Mouse (Mus musculus) lung, embryonic 15.5 days (tissue): ENCODE results near the gene Naa11. TPM values are rescaled to one million over a fixed set of nuclear protein-coding genes. Genes with fewer than 3 reads are reported as not detected.

Experiments used
- ATAC-seq: fragments of 200-750 bp; cut with Nextera tagmentation; 2 replicates; pipeline ENCODE4 v1.8.0; 2017; ENCODE audit warnings: moderate number of reproducible peaks, borderline replicate concordance; ENCODE audit not compliant: low FRiP score, low TSS enrichment; ENCODE audit errors: extremely low read depth
- H3K27ac ChIP-seq: fragments of 300-500 bp; sonication (generic); 2 replicates; pipeline ENCODE4 v1.5.1; 2015; ENCODE audit warnings: moderate library complexity, mild to moderate bottlenecking, inconsistent platforms
- H3K27me3 ChIP-seq: fragments of 300-500 bp; sonication (generic); 2 replicates; pipeline ENCODE4 v1.6.1; 2015; ENCODE audit warnings: inconsistent platforms
- H3K36me3 ChIP-seq: fragments of 300-500 bp; sonication (generic); 2 replicates; pipeline ENCODE4 v1.6.1; 2015; ENCODE audit warnings: inconsistent platforms
- H3K4me1 ChIP-seq: fragments of 300-500 bp; sonication (generic); 2 replicates; pipeline ENCODE4 v1.6.1; 2015; ENCODE audit warnings: inconsistent platforms
- H3K4me2 ChIP-seq: fragments of 300-500 bp; sonication (generic); 2 replicates; pipeline ENCODE4 v1.6.1; 2015; ENCODE audit warnings: inconsistent platforms, mild to moderate bottlenecking, moderate library complexity
- H3K4me3 ChIP-seq: fragments of 300-500 bp; sonication (generic); 2 replicates; pipeline ENCODE4 v1.5.1; 2015; ENCODE audit warnings: mild to moderate bottlenecking, inconsistent platforms
- H3K9ac ChIP-seq: fragments of 300-500 bp; sonication (generic); 2 replicates; pipeline ENCODE4 v1.6.1; 2015; ENCODE audit warnings: inconsistent platforms
- H3K9me3 ChIP-seq: fragments of 300-500 bp; sonication (generic); 2 replicates; pipeline ENCODE4 v1.6.1; 2016; ENCODE audit warnings: inconsistent platforms
- WGBS: fragments of 180-500 bp; shearing (Covaris S2); methylation state at CpG from one replicate; pipeline ENCODE4 v1.1.7; 2015; 5-methylcytosine and 5-hydroxymethylcytosine counted together
- polyA plus RNA-seq: library from polyadenylated mRNA; unstranded; fragments of >200 nt; fragmentation: Nextera tagmentation; extraction: Ambion mirVana; gene quantifications from 2 replicates; pipeline ENCODE4 v1.2.1, GENCODE M21; 2015

The Naa11 gene
- polyA plus RNA-seq, 1 experiment from 2014 or later = 0.05 TPM

DNA sequence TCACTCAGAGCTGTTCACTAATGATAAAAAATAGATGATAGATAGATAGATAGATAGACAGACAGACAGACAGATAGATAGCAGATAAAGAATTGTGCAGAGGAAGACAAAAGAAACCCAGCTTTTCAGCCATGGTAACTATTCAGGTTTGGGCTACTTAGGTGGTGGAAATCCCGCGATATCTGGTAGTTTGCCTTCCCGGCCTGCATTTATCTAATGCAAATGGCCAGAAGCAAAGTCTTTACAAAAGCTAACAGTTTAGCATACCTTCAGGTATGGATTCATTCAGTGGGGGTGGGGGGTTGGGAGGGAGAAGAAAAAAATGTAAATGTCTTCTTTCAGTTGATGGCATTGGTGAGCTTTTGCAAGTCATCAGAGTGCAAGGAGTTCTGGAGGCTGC lies 48.0 kb downstream of the Naa11 start:
- no peaks in the 10 kb centered on the region for H3K9me3 ChIP-seq
- WGBS = 86% methylated on average over 3 of the region's 3 CpGs
- ATAC-seq = no peak

DNA sequence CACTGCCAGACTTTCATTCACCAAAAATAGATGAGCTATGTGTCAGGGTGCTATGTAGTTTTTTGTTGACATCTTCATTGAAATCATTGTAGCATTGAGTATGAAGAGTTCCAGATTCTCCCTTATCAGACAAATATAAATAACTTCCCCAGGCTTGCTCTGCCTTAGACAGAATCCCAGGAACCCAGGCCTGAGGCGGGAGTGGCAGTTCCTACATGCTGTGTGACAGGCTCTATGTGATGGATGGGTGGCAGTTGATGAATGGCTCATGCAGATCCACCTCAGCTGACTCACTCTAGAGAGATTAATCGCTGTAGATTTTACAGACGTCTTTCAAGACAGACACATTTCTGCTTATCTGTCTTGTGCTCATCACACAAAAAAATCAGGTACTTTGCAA lies 57.4 kb downstream of the Naa11 start:
- Histone ChIP-seq H3K27me3 (no peaks in the 10 kb centered on the region), H3K4me1 (0 out of 2 replicates have a peak, but pooled peaks cover 8% of the 10 kb centered on the region), H3K9ac (no peak overlapping the region), H3K4me2 (no peak overlapping the region), H3K4me3 (no peak overlapping the region), H3K9me3 (no peaks in the 10 kb centered on the region), H3K27ac (no peak overlapping the region), H3K36me3 (no peaks in the 10 kb centered on the region)
- WGBS = 33% methylated on average over 3 of the region's 3 CpGs
- no peak for ATAC-seq

More for the DNA sequence above, 48.0 kb downstream of the Naa11 start:
- H3K27ac ChIP-seq = no peak overlapping the region
- H3K4me1 ChIP-seq = 0 out of 2 replicates have a peak, but pooled peaks cover 6% of the 10 kb centered on the region
- H3K4me2 ChIP-seq = no peak overlapping the region
- H3K36me3 ChIP-seq = no peaks in the 10 kb centered on the region
- H3K4me3 ChIP-seq = no peak overlapping the region
- H3K27me3 ChIP-seq = no peaks in the 10 kb centered on the region
- no peak overlapping the region for H3K9ac ChIP-seq

Other genes starting within 250 kb of the Naa11 start
- not detected in 2 replicates for gene Gk2, start 64.6 kb upstream of the Naa11 start, polyA plus RNA-seq